31 mouse cellular contexts compared by ENCODE assay signal in genomic region chr9:47846275-47846674, GRCm38 (mm10).
DNase-seq lines count a peak whose midpoint lies in the region; ATAC-seq and TF ChIP-seq lines count a peak whose summit lies in the region.
"Had no signal": no experiment of that assay in that cellular context is flagged by ENCODE, and none has a peak within 500 bp of the region (broad histone marks: within the 10 kb centered on the region; RNA-seq: fewer than 3 reads in every experiment).

No protein-coding gene starts in this region.

- no peak overlapping the region for H3K9ac ChIP-seq in forebrain, embryonic 16.5 days (replicated peaks; ENCODE audit: low read depth, low read length)
- no peak overlapping the region for H3K9ac ChIP-seq in neural tube, embryonic 13.5 days
- H3K9ac ChIP-seq in neural tube, embryonic 15.5 days (replicated peaks): no peak overlapping the region
- no peak overlapping the region for H3K9ac ChIP-seq in forebrain, postnatal 0 days
- no peak overlapping the region for H3K9ac ChIP-seq in kidney, embryonic 14.5 days (ENCODE audit: low read depth, low read length)
- H3K9ac ChIP-seq: embryonic facial prominence, embryonic 15.5 days; liver, embryonic 14.5 days had no signal

- DNase-seq in forebrain, embryonic 10.5 days (ENCODE audit: extremely low spot score, low spot score): peak; percentile 26
- DNase-seq in forebrain, postnatal 0 days: no peak
- no peak for DNase-seq in lung, postnatal 10 days
- no peak for DNase-seq in layer of hippocampus, postnatal 14 days (ENCODE audit: low spot score in 2 of 2)
- DNase-seq: adrenal gland, postnatal 10 days; cerebellum, adult 11 months; cerebellum, adult 9-10 months; gastrocnemius, adult 2 months; gastrocnemius, postnatal 36 days; heart, adult 18-20 months; kidney, adult 11 months; kidney, postnatal 4 days; layer of hippocampus, postnatal 36 days; left cerebral cortex, postnatal 4 days; liver; lung, adult 2 months; lung, postnatal 14 days; right cerebral cortex, postnatal 14 days had no signal

- H3K27ac ChIP-seq in forebrain, embryonic 10.5 days: no peak overlapping the region
- no peak overlapping the region for H3K27ac ChIP-seq in forebrain, embryonic 16.5 days (ENCODE audit: low read length)
- H3K27ac ChIP-seq in neural tube, embryonic 13.5 days (replicated peaks): peak overlapping the region; percentile 39
- no peak overlapping the region for H3K27ac ChIP-seq in neural tube, embryonic 15.5 days (replicated peaks)
- H3K27ac ChIP-seq in forebrain, postnatal 0 days (ENCODE audit: low read depth, low read length): 0 out of 2 replicates have a peak overlapping the region, but pooled peaks have one; percentile 15
- H3K27ac ChIP-seq in kidney, embryonic 14.5 days (ENCODE audit: low read depth, low read length): no peak overlapping the region
- H3K27ac ChIP-seq: embryonic facial prominence, embryonic 10.5 days; embryonic facial prominence, embryonic 15.5 days; gastrocnemius, adult 2 months; kidney, postnatal 0 days; liver, embryonic 14.5 days had no signal

- no peak for ATAC-seq in forebrain, embryonic 16.5 days
- no peak for ATAC-seq in neural tube, embryonic 13.5 days (ENCODE audit: low read depth)
- no peak for ATAC-seq in neural tube, embryonic 15.5 days (ENCODE audit: low FRiP score)
- no peak for ATAC-seq in forebrain, postnatal 0 days
- no peak for ATAC-seq in kidney, embryonic 14.5 days (ENCODE audit: low FRiP score, low TSS enrichment)
- ATAC-seq: inflammation-experienced regulatory T-cells, adult 6 months; midbrain, embryonic 16.5 days; Patski had no signal

- peaks cover 49% of the 10 kb centered on the region for H3K27me3 ChIP-seq in forebrain, embryonic 10.5 days (ENCODE audit: poor library complexity, severe bottlenecking)
- no peaks in the 10 kb centered on the region for H3K27me3 ChIP-seq in forebrain, embryonic 16.5 days (replicated peaks; ENCODE audit: control insufficient read depth, insufficient read depth, low read length)
- H3K27me3 ChIP-seq in neural tube, embryonic 13.5 days: no peaks in the 10 kb centered on the region
- peaks cover 3% of the 10 kb centered on the region; the same call in 1 of the 2 replicates for H3K27me3 ChIP-seq in neural tube, embryonic 15.5 days (replicated peaks)
- no peaks in the 10 kb centered on the region for H3K27me3 ChIP-seq in forebrain, postnatal 0 days (ENCODE audit: insufficient read depth, low read length)
- H3K27me3 ChIP-seq in kidney, embryonic 14.5 days (ENCODE audit: control insufficient read depth, insufficient read depth, low read length): no peaks in the 10 kb centered on the region; the same call in none of the 2 replicates
- H3K27me3 ChIP-seq: Patski had no signal

- TF ChIP-seq CTCF in forebrain, postnatal 0 days (IDR thresholded peaks at IDR 0.05; ENCODE audit: low read depth): no peak

- peaks cover 52% of the 10 kb centered on the region for H3K4me1 ChIP-seq in forebrain, embryonic 10.5 days
- peaks cover 20% of the 10 kb centered on the region for H3K4me1 ChIP-seq in forebrain, embryonic 16.5 days (replicated peaks; ENCODE audit: control insufficient read depth, insufficient read depth, low read length)
- peaks cover 55% of the 10 kb centered on the region for H3K4me1 ChIP-seq in neural tube, embryonic 13.5 days (replicated peaks)
- peaks cover 23% of the 10 kb centered on the region for H3K4me1 ChIP-seq in neural tube, embryonic 15.5 days
- peaks cover 5% of the 10 kb centered on the region; the same call in 1 of the 2 replicates for H3K4me1 ChIP-seq in forebrain, postnatal 0 days (ENCODE audit: insufficient read depth)
- H3K4me1 ChIP-seq in kidney, embryonic 14.5 days (ENCODE audit: control insufficient read depth, insufficient read depth, low read length): peaks cover 17% of the 10 kb centered on the region
- H3K4me1 ChIP-seq: embryonic facial prominence, embryonic 15.5 days had no signal

- no peak overlapping the region for H3K4me2 ChIP-seq in forebrain, embryonic 16.5 days (ENCODE audit: low read length)
- H3K4me2 ChIP-seq in neural tube, embryonic 13.5 days: no peak overlapping the region
- no peak overlapping the region for H3K4me2 ChIP-seq in neural tube, embryonic 15.5 days
- H3K4me2 ChIP-seq in forebrain, postnatal 0 days (ENCODE audit: low read depth): no peak overlapping the region
- H3K4me2 ChIP-seq in kidney, embryonic 14.5 days (replicated peaks; ENCODE audit: low read depth, low read length): no peak overlapping the region
- H3K4me2 ChIP-seq: embryonic facial prominence, embryonic 15.5 days; heart, embryonic 11.5 days had no signal

- no peak overlapping the region for H3K4me3 ChIP-seq in forebrain, embryonic 10.5 days
- no peak overlapping the region for H3K4me3 ChIP-seq in forebrain, embryonic 16.5 days (replicated peaks; ENCODE audit: low read length)
- no peak overlapping the region for H3K4me3 ChIP-seq in neural tube, embryonic 13.5 days
- H3K4me3 ChIP-seq in neural tube, embryonic 15.5 days (replicated peaks): no peak overlapping the region
- no peak overlapping the region for H3K4me3 ChIP-seq in forebrain, postnatal 0 days (ENCODE audit: low read depth, low read length)
- no peak overlapping the region for H3K4me3 ChIP-seq in kidney, embryonic 14.5 days (ENCODE audit: low read length)
- H3K4me3 ChIP-seq: embryonic facial prominence, embryonic 10.5 days; embryonic facial prominence, embryonic 15.5 days; gastrocnemius, adult 2 months had no signal

- no peaks in the 10 kb centered on the region for H3K9me3 ChIP-seq in forebrain, embryonic 10.5 days
- H3K9me3 ChIP-seq in forebrain, embryonic 16.5 days (ENCODE audit: control insufficient read depth, low read length): no peaks in the 10 kb centered on the region
- no peaks in the 10 kb centered on the region for H3K9me3 ChIP-seq in neural tube, embryonic 13.5 days
- no peaks in the 10 kb centered on the region for H3K9me3 ChIP-seq in neural tube, embryonic 15.5 days (replicated peaks)
- no peaks in the 10 kb centered on the region for H3K9me3 ChIP-seq in forebrain, postnatal 0 days (ENCODE audit: low read length)
- H3K9me3 ChIP-seq in kidney, embryonic 14.5 days (ENCODE audit: control insufficient read depth, low read length): no peaks in the 10 kb centered on the region
- H3K9me3 ChIP-seq: embryonic facial prominence, embryonic 10.5 days; embryonic facial prominence, embryonic 15.5 days had no signal

- whole genome bisulfite sequencing in forebrain, embryonic 10.5 days: 66% methylated on average over 10 of the region's 10 CpGs
- 33% methylated on average over 10 of the region's 10 CpGs for WGBS in forebrain, embryonic 16.5 days
- WGBS in neural tube, embryonic 13.5 days: 56% methylated on average over 10 of the region's 10 CpGs
- WGBS in neural tube, embryonic 15.5 days: 49% methylated on average over 10 of the region's 10 CpGs
- 33% methylated on average over 10 of the region's 10 CpGs for WGBS in forebrain, postnatal 0 days
- WGBS in kidney, embryonic 14.5 days: 50% methylated on average over 10 of the region's 10 CpGs

- peaks cover 10% of the 10 kb centered on the region for H3K36me3 ChIP-seq in forebrain, embryonic 10.5 days (replicated peaks)
- no peaks in the 10 kb centered on the region for H3K36me3 ChIP-seq in forebrain, embryonic 16.5 days (ENCODE audit: control insufficient read depth, insufficient read depth)
- 0 out of 2 replicates have a peak, but pooled peaks cover 7% of the 10 kb centered on the region for H3K36me3 ChIP-seq in neural tube, embryonic 13.5 days
- no peaks in the 10 kb centered on the region for H3K36me3 ChIP-seq in neural tube, embryonic 15.5 days
- H3K36me3 ChIP-seq in forebrain, postnatal 0 days (ENCODE audit: insufficient read depth): no peaks in the 10 kb centered on the region
- no peaks in the 10 kb centered on the region for H3K36me3 ChIP-seq in kidney, embryonic 14.5 days (ENCODE audit: control insufficient read depth, insufficient read depth, low read length)
- H3K36me3 ChIP-seq: embryonic facial prominence, embryonic 15.5 days; G1E had no signal

Comparison
In these comparisons a context has a peak if more than half of its experiments do, and no peak if none do; other contexts are left out.
1. H3K27ac ChIP-seq: peak in neural tube, embryonic 13.5 days (single experiment) and forebrain, postnatal 0 days (single experiment); none in forebrain, embryonic 10.5 days (single experiment), forebrain, embryonic 16.5 days (single experiment), neural tube, embryonic 15.5 days (single experiment) and kidney, embryonic 14.5 days (single experiment).